Mouse (Mus musculus) cerebellum, adult 8-10 months (tissue): ENCODE measurements around the gene Adipor2.
A peak's percentile ranks its signal among the peaks of the same experiment; 100 is the strongest.

Experiments used
- DNase-seq: peaks from one replicate; pipeline ENCODE4 v3.0.0; 2022

Gene Adipor2

DNA sequence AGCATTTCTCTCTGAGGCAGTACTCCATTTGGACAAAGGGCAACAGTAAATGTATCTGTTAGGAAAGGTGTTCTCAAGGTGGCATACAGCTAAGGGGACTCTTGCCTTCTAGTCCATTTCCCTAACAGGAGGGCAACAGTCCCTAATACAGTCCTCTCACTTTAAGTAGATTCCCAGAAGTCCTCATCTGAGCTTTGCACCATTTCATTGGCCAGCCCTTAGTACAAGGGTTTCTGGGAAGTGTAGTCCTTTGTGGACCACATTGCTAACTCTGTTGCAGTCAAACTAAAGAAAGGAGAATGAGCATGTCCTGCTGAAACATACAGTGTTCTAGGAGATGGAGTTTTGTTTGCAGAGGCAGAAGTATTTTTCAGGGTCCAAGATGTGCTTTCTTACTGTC, 76.1 kb downstream of the Adipor2 start:
- peak; percentile 41 for DNase-seq

DNA sequence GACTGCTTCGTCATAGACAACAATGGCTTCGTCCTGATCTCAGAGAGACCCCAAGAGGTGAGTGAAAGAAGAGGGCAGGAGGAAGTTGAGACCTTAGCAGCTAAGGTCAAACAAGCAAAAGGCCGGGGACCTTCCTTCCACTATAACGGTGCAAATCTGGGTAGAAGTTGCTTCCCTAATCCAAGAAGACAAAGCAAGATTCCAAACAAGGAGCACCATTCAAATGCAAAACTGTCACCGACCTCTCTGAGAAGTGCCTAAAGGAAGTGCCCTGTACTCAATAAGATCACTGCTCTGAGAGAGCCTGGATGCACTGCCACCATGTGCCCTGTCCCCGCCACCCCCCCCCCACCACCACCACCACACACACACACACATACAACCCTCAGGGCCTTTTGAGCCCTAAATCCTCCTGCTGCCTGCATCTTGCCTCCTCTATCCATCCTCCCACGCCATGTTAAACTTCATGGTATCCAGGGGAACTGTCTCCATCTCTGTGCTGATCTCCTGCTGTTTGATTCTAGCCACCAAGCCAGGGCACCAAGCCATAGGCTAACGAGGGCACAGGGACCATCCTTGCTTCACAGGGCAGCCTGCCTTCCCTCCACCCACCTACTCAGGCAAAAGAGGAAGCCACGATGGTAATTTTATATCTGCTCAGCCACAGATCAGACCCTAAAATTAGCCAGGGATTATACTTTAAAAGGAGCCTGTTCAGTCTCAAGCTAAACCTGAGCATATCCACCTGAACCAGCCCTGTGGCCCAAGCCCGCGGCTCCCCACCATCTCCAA, 79.2 kb downstream of the Adipor2 start:
- DNase-seq = no peak

DNA sequence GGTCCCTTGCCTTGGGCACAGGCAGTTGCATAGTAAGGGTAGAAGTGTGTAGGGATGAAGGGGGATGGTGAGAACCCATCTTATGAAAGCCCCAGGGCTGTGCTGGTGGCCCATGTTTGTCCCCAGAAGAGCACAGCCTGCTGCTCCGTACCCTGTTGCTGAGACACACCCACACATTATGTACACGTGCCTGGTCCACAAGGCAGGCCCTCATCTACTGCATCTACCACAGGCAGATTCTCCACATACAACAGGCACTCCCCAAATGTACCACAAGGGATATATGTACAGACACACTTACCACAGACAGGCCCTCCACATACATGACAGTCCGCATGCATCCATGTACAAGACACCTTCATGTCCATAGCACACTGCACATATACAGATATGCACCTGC, 80.2 kb downstream of the Adipor2 start:
- DNase-seq = no peak

DNA sequence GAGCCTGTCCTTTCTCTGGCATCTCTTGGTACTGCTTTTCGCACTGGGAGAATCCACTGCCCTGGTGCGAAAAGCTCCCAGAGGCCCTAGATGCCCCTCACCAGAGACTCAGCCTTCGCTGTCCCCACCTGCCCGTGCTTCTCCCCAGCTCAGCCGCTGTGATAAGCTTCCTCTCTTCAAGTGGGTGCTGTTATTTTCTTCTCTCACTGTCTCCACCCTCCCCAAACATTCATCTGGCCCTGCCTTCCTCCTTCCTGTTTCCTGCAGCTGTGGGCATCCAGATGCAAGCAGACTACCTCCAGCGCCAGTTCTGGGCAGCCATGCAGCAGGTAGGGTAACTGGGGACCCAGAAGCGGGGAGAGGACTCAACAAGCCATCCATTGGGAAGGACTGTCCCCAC, 81.4 kb downstream of the Adipor2 start:
- DNase-seq = no peak

DNA sequence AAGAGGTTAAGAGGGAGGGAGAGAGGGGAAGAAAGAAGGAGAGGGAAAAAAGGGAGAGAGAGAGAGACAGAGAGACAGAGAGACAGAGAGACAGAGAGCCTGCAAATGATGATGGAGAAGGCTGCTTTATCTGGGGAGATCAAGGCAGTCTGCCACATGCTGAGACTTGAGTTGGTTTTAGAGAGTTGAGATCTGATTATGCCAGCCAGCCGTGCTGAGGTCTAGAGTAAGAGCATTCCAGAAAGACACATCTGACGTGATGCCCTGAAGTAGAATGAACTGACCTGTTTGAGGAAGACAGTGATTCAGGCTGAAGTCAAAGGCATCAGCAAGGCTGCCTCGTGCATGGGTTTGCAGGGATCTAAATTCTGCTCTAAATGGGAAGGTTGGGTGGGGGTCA, 83.7 kb downstream of the Adipor2 start:
- DNase-seq = no peak

DNA sequence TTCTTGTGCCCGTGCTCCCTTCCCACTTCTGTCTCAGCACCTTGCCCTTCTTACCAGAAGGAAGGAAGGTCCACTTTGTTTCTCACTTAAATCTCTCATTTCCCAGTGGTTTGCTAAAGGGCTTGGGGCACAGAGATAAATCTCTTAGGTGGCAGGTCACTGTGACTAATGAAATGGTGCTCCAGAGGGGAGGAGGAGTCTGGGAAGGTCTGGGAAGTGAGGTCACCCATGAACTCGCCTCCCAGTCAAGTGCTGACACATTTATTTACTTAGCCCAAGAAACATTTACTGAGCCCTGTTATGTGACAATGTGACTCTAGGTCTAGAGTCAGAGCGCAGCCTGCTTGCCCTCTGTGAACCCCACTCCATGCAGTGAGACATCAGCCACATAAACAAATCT, 84.3 kb downstream of the Adipor2 start:
- DNase-seq = no peak

DNA sequence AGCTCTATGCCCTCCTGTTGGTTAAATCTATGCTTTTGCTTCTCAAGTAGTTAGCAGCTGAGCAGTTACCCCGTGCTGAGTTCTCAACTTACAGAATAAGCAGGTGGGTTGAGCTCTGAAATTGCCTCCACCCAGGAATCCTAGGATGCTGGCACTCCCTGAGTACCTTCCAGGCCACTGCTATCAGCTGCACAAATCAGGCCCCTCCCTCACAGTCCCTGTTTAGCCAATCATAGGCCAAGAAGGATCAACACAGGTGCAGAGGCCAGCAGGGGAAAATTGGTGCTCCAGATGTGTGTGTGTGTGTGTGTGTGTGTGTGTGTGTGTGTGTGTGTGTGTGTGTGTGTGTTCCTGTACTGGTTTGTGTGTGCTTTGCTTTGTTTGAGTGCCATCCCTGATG, 85.4 kb downstream of the Adipor2 start:
- no peak for DNase-seq

DNA sequence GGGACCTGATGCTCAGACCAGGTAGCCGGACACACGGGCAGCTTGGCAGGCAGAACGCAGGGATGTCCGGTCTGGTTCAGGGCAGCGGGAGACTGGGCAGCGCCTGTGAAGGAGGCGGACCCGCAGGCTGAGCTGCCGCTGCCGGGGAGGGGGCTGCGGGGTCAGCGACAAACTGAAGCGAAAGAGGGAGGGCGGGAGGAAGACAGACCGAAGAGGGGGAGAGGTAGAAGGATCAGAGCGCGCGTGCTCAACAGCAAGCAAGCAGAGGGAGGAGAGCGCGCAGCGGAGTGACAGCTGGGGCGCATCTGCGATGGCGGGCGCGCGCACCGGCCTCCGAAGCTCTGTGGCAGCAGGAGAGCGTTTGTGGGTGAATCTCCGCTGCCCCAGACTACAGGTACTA, 87.0 kb downstream of the Adipor2 start, which contains the start of gene Lrtm2:
Gene Lrtm2, minus strand, starts transcription at position 261 of the 400 bp plus-strand sequence.
- no peak for DNase-seq

DNA sequence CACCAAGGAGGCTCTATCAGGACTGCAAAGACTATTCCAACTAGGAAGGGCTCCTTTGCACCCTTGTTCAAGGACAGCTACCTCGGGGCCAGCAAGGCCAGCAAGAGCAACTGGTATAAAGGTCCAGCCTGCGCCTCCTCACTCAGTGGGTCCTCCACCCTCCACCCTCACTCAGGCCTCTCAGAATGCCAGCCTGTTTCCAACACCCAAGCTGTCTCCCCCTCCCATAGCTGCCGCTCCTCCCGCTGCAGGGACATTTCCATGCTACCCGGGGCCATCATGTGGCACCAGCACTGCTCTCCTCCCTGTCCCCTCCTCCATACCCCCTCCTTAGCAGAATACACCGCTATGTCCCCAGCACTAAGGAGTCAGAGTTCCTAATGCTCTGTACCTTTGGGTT, 87.6 kb downstream of the Adipor2 start:
- no peak for DNase-seq

DNA sequence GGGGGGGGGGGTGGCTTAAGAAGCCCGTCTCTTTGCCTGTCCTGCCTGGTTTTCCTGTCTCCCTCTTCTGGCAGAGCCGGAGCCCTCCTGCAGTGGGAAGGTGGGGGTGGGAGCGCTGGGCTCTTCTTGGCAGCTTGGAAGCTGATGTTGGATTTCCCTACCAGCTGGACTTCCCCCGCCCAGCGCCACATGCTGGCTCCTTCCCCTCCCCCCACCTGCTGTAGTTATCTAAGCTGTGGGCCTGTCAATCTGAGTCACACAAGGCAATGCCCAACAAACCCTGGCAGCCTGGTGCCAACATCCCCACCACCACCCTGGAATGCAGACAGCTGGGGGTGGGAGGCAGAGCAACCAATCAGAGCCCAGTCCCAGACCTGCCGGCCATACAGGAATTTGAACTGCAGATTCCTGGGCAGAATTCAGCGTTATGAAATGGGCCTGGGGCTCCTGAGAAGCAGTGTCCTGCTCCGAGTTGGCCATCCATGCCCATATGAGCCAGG, 88.2 kb downstream of the Adipor2 start:
- no peak for DNase-seq

DNA sequence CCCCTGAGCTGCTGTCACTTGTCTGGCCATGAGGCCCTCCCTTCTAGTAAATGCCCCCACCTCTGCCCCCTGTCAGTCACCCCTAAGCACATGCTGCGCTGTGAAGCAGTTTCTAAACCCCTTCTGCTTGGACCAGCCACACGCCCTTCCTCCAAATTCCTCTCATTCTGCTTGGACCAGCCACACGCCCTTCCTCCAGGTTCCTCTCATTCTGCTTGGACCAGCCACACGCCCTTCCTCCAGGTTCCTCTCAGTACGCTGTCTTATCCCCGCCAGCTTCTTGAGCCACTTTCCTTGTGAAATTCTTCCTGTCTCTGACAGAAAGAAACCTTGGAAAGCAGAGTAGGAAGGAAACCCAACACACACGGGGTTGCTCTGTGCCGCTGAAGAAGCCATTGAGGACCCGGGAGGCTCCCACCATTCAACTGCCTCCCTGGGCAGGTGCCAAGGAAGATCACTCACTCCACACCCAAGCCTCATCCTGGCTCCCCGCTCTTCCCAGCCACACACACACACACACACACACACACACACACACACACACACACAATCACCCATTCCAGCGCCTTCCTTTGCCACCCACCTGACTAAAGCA, 88.9 kb downstream of the Adipor2 start:
- no peak for DNase-seq

DNA sequence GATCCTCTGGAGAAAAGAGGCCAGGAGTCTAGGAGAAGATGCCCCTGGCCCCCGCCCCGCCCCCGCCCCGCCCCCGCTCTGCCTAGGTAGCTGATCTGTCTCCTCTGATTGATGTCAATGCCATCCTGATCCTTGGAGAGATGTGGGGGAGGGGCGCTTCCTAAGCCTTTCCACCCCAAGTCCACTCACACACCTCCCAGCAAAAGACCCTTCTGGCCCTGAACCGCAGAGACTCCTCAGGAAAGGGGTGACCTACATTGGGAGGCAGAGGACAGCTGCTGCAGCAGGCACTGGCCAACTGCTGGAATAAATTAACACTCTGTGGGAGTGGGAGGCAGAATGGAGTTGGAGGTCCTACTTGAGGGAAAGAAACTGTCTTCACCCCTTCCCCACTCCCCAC, 91.0 kb downstream of the Adipor2 start:
- DNase-seq = no peak

DNA sequence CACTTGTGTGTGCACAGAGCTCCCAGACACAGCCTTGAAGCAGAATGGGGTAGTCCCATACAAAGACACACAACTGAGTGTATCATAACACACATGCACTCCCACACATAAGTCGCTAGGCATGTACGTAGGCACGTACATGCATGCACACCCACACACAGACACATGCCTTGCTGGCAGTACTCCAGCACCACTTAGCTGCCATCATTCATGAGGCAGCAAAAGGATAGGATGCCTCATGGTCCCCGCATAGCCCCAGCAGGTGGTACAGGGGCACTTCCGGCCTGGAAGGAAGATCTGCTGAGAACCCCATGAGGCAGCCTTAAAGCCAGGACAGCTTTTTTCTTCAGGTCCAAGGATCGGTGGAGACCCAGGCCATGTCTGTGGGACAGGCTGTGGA, 91.5 kb downstream of the Adipor2 start:
- DNase-seq = no peak

DNA sequence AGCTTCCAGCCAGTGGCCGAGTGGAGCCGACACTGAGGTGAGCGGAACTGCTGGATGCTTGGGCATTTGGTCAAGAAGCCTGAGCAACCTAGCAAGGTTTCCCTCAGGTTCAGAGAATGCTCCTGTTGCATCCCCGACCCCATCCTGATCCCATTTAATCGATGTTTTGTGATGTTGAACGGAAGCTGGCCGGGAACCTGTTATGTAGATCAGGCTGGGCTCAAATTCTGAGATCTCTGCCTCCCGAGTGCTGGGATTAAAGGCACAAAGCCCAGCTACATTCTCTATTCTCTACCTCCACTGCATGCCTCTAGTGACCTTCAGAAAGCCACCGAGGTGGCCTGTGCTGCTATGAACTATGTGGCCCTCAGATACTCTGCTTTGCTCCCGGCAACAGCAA, 92.7 kb downstream of the Adipor2 start:
- no peak for DNase-seq

DNA sequence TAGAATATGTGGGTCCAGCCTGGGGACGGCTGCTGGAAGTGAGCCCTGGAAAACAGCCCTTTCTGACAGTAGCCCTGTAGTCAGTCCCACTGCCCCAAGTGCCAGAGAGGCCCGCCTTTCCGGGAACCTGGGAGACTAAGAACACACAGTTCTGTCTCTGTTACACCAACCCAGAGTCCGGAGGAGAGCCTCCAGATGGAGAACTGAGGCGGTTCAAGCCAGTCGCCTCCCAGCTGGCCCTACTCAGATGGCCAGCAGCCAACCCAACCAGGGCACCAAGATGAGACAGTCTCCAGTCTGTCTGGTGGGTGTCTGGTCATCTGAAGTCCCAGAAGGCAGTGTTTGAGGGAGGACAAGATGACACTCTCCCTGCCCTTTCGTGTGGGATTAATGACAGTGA, 95.8 kb downstream of the Adipor2 start:
- DNase-seq = no peak

DNA sequence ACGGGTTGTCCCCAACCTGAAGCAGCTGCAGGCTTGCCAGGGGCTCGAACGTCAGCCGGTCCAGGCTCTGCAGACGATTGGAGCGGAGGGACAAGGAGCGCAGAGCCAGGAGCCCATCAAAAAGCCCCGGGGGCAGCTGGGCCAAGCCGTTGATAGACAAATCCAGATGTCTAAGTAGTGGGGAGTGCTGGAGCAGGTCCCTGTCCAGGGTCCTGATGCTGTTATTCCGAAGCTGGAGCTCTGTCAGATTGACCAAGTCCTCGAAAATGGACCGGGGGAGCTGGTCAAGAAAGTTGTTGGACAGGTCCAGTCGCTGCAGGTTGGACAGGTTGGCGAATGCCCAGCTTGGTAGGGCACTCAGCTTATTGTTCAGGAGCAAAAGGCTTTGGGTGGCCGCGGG, 97.0 kb downstream of the Adipor2 start:
- DNase-seq = no peak

DNA sequence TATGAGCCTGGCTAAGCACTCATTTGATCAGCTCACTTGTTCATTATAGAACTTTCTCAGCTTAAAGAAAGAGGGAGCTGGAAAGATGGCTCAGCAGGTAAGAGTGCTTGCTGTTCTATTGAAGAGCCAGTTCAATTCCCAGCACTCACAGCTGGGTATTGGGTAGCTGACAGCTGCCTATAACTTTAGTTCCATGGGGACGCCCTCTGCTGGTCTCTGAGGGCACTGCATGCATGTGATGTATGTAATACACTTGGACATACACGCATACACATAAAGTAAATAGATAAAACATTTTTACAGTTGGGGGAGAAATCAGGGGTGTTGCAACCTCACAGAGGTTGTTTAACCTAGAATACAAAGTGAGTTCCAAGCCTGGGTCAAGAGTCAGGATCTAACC, 98.1 kb downstream of the Adipor2 start:
- no peak for DNase-seq

DNA sequence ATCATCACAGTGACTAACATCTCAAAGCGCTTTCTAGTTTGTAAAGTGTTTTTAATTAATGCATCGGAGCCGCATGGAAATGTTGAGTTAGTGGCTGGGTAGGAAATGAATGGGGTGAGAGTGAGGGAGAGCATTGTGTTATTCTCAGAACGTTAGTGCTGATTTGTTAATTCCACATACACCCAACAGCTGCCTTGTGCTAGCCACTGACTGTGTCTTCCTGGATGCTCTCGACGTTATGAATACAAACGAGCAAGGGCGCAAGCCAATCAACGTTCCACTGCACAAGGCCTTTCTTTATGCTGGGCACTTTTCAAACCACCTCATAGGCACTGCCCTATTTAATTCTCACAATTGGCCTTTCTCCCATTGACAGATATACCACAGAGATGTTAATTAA, 98.8 kb downstream of the Adipor2 start:
- no peak for DNase-seq

DNA sequence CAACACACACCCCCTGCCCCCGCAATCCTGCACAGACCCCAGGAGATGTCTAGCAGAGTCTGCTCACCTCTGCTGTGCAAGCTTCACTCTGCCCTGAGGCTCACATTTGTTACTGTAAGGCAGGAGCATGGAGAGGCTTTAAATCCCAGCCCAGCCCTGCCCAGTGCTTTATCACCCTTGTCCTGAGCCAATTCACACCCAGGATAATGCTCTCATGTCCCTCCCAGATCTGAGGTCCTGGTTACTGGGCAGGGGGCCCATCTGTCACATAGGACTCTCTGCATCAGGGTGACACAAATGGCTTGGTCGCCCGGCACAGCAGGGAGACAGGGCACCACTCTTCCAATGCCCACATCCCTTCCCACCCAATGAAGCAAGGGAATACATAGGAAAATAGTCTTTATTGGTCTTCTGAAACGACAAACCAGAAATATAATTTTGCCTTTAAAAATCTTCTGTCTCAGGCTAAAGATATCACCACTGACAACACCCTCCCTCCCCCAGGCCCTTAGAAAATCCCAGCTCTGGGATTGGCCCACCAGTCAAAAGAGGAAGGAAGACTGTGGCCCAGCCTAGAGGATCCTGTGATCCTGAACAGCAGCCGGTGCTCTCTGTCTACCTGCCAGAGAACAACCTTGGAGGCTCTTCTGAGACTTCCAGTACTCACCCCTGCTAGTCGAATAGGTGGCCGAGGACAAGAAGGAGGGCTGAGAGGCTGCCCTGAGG, 102.6 kb downstream of the Adipor2 start:
- DNase-seq = no peak

DNA sequence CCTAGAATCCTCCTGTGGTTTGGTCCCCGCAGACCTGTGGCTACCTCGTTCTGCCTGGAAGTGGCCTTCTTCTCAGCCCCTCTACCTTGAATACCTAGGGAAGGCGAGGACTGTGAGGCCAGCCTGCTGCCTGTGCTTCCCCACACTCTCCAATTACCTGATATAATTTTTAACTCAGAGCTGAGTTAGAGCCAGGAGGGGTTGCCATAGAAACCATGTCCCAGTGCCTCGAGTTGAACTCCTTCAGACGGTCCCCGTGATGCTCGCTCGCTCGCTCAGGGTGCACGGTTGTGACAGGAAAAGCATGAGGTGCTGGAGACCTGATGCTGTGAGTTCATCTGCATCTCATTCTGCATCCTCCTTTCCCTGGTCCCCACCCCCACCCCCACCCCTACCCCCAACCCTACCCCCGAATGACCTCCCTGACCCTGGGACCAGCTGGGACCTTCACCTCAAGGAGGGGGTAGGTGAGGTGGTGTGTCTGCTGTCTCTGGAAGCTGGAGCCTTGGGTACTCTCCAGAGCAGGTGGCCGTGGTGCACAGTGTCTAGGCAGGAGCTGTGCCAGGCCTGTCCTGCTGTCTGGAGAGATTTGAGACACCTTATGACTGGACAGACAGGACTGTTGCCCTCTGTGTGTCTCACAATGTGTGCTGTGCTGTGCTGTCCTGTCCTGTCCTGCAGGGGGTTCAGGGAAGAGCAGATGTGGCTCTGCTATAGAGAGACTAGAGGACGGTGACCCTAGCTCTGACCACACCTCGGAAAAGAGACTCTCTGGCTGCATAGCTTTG, 103.7 kb downstream of the Adipor2 start:
- no peak for DNase-seq

DNA sequence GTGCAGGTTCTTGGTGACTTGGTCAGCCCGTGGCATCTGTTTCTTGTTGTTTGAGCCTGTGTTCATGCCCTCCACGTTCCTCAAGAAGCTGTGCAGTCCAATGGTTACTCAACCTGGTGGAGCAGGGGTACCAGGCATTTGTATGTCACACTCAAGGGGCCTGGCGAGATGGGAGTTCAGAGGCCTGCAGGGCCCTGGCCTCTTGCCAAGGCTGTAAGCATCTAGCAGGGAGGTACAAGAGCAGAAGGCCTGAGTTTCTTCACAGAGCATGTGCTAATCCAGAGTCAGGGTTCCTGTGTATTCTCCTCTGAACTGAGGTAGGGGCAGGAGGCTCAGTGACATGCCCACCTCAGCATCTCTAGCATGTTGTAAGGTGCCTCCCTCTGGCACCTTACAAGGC, 104.4 kb downstream of the Adipor2 start:
- no peak for DNase-seq

DNA sequence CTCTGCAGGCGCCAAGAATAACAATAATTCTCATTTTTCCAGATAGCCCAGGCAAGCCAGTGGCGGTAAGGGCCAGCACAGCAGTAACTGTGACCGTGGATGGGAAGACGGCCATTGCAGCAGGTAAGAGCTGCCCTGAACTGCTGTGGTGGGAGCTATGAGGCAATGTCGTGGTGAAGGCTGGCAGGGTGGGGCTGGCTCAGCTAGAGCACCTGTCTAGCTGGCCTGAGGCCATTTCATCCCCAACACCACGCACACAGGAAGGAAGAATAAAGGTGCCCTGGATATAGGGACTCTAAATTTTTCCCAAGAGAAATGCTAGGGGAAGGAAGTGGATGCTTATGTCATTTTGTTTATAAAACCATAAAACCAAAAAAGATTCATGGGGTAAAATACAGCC, 105.1 kb downstream of the Adipor2 start:
- DNase-seq = no peak

DNA sequence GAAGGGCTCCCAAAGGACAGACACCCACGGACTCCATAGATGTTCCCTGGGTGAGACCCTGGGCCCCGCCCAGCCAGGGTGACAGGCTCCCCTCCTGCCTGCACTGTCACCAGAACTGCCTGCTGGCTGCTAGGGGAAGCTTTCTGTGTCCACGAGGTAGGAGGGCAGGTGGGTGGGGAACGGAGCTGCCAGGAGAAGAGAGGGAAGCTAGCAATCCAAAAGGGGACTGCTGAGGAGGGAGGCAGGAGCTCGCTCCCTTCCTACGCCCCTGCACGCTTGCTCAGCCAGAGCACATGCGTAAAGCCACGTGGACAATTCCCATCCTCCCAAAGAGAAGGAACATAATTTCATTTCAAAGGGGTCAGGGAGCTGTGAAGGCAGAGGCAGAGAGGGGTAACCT, 107.3 kb downstream of the Adipor2 start:
- no peak for DNase-seq
